Mouse (Mus musculus) left cerebral cortex, adult 8-10 months (tissue): Measurements from ENCODE around the gene Shf. TPM values are rescaled to one million over a fixed set of nuclear protein-coding genes. Genes with fewer than 3 reads are reported as not detected.

Experiments used
- DNase-seq, 2 experiments: peaks; one replicate each; pipeline ENCODE4 v3.0.0; 2022; ENCODE audit warnings: low spot score in 2 of 2
- total RNA-seq, 4 experiments: library from RNA; stranded (reverse); gene quantifications; 2 replicates each; pipeline ENCODE4 v1.2.4; 2022

Shf gene
- total RNA-seq, 4 experiments from 2014 or later = 60.1 to 71.6 (median 71.0) TPM

GRCm38 (mm10) chr2:122302574-122303241 is 66.3 kb downstream of the Shf start:
- no peak for DNase-seq

GRCm38 (mm10) chr2:122301921-122302573 is 66.9 kb downstream of the Shf start:
- no peak for DNase-seq

- no peak for DNase-seq
Measured at GRCm38 (mm10) chr2:122301081-122301920, 67.7 kb downstream of the Shf start.

- no peak for DNase-seq
Measured at GRCm38 (mm10) chr2:122300656-122301020, 68.3 kb downstream of the Shf start.

- no peak for DNase-seq
Measured at GRCm38 (mm10) chr2:122299911-122300655, 68.9 kb downstream of the Shf start.

Other genes starting within 250 kb of the Shf start
- gene B2m, start 221.5 kb downstream of the Shf start, total RNA-seq = 100 to 1,000 TPM; 110 to 317 (median 183) TPM
- not detected for gene Trim69, start 208.5 kb downstream of the Shf start, total RNA-seq
- under 1 TPM in 1 of 4 experiments, not detected in 3; 0.16 TPM for gene Patl2, start 183.0 kb downstream of the Shf start, total RNA-seq
- not detected for gene Terb2, start 182.9 kb downstream of the Shf start, total RNA-seq
- 10 to 100 TPM; 23.7 to 26.5 (median 24.5) TPM for gene Sord, start 134.4 kb downstream of the Shf start, total RNA-seq
- under 1 TPM in 1 of 4 experiments, not detected in 3; 0.09 TPM for gene Duox2, start 70.7 kb downstream of the Shf start, total RNA-seq
- not detected for gene Duoxa2, start 70.3 kb downstream of the Shf start, total RNA-seq
- gene Duoxa1, start 55.4 kb downstream of the Shf start, total RNA-seq = under 1 TPM in 1 of 4 experiments, not detected in 3; 0.55 TPM
- under 1 TPM in 1 of 4 experiments, not detected in 3; 0.07 TPM for gene Duox1, start 53.5 kb downstream of the Shf start, total RNA-seq
- under 1 TPM in 3 of 4 experiments, not detected in 1; 0.25 to 0.54 (median 0.30) TPM for gene Slc28a2, start 57.3 kb upstream of the Shf start, total RNA-seq
- gene Gm14085, start 115.8 kb upstream of the Shf start, total RNA-seq = not detected
- 100 to 1,000 TPM in 3 of 4 experiments, 10 to 100 TPM in 1; 97.7 to 112 (median 104) TPM for gene Gatm, start 242.1 kb upstream of the Shf start, total RNA-seq